Mouse (Mus musculus) MN1 (cell line): ENCODE data around the gene Fxr2.

Experiments
- DNase-seq: peaks from one replicate; pipeline ENCODE4 v3.0.0-alpha.2; 2016; ENCODE audit warnings: low spot score

The Fxr2 gene

DNA sequence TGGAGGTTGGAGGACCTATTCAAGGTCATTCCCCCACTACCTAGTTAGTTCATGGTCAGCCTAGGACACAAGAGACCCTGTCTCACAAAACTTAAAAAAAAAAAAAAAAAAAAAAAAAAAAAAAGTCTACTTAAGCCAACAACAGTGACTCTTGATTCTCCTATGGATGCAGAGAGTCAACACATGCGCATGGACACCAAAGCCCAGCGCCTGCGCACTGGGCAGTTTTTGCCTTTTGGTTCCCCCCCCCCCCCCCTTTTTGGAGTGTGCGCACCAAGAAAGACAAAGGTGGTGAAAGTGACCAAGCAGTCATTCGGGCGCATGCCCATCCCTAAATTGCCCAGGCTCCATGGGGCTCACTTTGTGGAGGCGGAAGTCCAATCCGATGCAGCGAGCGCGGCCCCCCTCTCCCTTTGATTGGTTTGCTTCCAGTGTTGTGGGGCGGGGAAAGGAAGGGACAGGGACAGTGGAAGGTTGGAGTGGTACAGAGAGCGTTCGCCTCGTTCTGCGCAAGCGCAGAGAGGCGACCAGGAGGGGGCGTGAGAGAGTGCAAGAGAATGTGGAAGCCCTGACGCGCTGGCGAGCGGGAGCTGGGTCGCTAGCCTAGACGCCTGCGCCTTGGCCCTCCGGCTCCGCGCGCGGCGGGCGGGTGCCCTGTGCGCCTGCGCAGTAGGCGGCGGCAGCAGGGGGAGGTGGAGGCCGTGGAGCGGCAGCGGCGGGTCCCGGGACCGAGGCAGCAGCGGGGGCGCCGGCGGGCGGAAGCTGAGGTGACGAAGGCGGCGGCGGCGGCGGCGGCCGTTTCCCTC lies at the start of gene Fxr2:
Gene Fxr2 (plus strand): TSS at position 707 of the 806 bp plus-strand sequence.
- peak; percentile 98 for DNase-seq

DNA sequence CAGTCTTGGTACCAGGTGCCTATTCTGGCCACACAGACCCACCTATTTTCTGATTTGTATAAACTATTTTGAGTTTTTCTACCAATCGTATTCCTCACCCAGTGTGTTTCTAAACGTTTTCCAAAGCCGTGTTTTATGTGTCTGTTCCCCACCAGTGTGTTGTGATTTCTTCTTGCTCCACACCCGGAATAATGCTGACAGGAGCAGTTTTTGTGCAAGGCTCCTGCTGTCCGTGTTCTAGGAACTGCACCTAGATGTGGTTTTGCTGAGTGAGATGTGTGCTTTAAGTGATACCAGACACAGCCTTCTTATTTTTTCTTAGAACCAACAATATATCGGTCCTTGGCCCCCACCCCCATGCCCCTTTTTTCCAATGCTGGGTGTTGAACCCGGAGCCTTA lies 48.8 kb upstream of the Fxr2 start:
- no peak for DNase-seq

DNA sequence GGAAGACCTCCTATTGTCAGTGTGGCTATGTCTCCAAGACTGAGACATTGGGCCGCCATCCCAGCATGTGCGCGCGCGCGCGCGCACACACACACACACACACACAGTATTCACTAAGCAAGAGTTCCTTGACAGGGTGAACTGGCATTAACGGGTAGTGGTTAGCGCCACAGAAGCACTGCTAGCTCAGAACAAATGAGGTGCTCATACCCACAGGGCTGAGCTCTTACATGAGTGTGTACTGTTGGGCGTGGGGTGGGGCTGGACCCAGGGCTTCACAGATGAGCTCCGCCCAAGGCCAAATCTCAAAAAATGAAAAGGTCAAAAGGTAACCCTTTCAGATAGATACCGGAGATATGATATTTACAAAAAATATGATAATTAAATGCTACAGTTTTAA lies 47.9 kb upstream of the Fxr2 start:
- DNase-seq: no peak

DNA sequence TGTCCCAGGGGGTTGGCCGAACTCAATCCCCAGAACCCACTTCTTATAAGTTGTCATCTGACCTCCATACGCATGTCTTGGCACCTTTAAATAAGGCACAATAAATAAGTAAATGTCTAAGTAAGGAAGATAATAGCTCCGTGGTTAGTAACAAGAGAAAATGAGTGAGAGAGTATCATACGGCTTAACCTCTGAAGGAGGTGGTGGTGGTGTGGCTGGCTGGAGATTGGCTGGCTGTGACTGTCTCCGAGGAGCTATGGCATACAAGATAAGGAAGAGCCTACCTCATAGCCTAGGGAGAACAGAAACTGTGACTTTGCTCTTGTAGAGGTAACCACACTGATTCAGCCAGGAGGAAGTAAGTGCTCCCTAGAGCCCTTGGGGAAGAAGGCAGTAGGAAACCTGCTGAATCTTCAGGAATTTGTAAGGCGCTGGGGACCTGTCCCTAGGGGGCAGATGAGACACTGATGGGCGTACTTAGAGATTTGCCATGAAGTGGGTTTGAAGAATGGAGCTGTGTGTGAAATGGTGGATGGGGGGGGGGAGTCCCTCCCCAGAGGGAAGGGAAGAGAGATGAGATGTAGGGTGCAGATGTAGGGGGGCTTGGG lies 47.0 kb upstream of the Fxr2 start:
- no peak for DNase-seq

DNA sequence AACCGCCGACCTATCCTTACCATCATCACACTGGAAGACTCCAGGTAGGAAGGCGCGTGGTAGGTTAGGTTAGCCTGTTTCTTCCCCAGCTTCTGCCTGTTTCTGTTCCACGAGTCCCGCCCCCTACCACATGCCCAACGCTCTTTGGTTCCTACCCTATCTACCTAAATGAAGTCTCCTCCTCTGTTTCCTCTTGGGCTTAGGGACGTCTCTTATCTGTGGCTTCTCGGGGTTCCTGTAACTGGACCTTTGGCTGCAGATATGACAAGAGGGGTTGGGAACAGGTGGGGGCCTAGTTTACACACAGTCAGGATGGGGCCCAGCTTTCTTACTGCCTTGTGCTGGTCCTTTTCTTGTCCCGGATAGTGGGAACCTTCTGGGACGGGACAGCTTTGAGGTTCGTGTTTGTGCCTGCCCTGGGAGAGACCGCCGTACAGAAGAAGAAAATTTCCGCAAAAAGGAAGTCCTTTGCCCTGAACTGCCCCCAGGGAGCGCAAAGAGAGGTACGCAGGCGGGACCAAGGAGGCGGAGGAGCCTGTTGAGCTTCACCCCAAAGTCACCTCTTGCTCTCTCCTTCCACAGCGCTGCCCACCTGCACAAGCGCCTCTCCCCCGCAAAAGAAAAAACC lies 43.5 kb upstream of the Fxr2 start:
- DNase-seq: no peak

DNA sequence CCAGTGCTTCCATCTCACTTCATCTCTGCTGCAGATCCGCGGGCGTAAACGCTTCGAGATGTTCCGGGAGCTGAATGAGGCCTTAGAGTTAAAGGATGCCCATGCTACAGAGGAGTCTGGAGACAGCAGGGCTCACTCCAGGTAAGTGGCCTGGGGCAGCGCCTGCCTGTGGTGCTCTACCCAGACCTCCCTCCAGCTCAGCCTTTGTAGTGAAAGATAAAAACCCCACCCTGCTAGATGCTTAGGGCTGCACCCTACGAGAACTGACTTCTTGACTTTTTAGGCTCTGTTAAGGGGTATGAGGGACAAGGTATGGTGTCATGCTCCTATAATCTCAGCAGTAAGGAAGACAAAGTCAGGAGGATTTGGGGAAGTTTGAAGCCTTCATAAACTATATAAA lies 42.2 kb upstream of the Fxr2 start:
- no peak for DNase-seq

DNA sequence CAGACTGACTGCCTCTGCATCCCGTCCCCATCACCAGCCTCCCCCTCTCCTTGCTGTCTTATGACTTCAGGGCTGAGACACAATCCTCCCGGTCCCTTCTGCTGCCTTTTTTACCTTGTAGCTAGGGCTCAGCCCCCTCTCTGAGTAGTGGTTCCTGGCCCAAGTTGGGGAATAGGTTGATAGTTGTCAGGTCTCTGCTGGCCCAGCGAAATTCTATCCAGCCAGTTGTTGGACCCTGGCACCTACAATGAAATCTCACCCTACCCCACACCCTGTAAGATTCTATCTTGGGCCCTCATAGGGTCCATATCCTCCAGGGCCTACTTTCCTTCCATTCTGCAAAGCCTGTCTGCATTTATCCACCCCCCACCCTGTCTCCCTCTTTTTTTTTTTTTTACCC lies 41.4 kb upstream of the Fxr2 start:
- no peak for DNase-seq

DNA sequence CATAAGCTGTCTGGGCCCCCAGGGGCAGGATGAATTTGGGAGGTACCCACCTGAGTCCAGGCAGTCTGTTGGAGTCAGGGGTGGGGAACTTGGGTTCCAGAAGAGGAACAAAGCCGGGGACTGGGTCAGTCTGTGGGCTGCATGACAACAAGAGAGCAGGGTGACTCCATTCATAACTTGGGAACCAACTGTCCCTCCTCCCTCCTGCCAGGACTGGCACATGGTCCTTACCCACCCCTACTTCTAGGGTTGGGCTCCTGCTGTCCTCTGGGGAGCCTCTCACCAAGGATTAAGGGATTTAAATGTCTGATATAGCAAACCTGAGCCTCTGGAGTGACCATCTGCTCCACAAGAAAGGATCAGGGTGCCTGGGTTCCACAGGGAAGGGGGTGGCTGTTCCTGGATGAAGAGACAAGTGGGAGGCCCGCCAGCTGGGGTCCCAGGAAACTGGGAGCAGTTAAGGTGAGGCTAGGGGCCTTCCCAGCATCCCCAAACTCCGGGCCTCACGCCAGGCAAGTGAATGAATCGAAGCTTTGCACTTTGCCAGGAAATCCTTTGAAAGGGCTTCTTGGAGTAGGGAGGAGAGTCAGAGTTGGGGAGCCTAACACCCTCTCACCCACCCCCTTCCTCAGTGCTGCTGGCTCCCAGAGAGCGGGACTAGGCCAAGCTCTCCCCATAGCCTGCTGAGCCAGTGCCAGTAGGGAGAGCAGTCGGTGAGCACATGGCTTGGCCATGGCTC lies 40.7 kb upstream of the Fxr2 start:
- no peak for DNase-seq

DNA sequence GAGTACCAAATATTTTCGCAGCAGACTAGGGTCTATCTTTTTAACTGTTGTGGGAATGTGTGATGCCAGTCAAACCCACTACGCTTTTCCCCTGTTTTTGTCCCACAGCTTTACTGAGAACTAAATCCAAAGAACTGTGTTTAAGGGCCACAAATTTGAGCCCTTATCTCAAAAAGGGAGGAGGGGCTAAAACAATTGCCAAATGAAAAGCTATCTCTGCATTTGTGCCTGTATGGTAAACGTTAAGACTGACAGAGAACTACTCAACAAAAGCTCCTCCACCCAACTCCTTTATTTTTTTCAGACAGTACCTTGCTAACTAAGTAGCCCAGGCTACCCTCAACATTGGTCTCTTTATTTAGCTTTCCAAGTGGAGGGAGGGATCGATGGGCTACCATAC lies 40.0 kb upstream of the Fxr2 start:
- no peak for DNase-seq

DNA sequence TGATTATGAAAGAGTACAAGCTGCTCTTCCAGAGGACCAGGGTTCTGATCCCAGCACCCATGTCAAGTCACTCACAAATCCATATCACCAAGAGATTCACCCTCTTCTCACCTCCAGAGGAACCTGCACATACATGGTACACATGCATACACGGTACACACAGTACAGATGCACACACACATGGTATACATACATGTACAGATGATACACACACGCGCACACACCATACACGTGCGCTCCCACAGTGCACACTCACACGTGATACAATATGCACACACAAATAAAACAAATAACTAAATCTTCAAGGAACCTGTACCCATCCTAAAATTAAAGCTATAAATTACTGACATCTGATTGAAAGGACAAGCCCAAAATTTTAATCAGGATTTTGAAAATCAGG lies 37.9 kb upstream of the Fxr2 start:
- no peak for DNase-seq

DNA sequence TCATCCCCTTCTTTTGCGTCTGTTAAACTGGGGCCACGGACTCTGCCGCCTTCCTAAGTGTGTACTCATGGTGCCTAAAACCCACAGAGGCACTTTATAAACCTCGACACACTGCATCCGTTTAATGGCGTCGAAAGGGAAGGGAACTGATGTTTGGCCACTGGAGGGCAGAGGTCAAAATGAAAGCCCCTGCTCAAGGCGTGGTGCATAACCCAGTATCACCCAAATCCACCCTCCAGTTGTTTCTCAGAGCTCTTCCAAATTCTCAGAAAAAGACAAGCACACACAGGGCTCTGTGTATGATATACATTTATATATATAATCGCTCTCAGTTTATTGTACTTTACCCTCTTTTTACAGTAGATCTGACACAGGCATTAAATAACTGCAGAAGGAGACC lies 33.4 kb upstream of the Fxr2 start:
- no peak for DNase-seq

DNA sequence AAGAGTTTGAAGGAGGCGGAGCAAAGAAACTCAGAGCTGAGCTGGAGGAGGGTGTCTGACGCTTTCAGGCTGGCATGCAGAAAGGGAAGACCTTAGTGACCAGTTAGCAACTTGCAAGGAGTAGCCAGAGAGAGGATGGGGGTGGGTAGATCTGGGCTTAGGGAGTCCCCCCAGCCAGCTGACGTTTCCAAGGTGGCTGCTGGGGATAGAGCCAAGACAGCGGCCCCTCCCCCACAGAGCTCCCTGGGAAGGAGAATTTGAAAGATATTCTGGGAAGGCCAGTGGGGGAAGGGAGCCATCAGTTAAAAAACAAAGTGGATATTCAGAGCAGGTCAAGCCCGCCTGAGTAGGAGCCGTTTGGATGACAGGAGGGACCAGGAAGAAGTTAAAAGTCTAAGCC lies 32.7 kb upstream of the Fxr2 start:
- DNase-seq: peak; percentile 21

DNA sequence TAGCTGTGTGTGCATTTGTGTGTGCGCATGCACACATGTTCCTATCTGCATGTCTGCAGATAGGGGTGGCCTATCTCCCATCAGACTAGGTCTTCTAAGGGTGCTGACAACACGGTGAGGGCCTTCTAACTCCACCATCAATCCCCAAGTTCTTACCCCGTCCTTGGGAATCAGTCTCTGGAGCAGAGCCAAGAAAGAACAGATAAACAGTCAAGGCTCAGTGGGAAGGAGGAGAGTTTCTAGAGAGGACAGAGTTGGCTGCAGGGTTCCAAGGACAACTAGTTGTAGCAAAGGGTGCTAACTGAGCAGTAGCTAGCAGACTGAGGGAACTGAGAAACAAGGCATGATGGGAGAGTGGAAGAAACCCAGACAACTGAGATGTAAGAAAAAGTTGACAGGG lies 31.0 kb upstream of the Fxr2 start:
- DNase-seq: no peak

DNA sequence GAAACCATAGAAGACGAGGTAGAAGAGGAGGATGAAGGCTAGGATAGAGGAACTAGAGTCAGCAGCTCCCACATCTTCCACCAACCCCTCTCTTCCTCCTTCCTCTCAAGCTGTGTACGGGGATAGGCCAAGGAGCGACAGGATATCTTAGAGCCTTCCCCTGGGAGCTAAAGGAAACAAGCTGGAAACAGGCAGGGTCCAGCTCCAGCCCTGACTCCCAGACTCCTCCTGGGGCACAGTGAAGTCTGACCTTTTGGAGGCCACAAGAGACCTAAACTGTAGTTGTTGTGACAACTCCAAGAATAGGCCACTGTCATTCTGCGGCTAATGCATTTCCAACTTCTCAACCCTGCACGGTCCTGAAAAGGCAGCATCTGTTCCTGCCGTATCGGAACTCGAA lies 29.3 kb upstream of the Fxr2 start:
- no peak for DNase-seq

DNA sequence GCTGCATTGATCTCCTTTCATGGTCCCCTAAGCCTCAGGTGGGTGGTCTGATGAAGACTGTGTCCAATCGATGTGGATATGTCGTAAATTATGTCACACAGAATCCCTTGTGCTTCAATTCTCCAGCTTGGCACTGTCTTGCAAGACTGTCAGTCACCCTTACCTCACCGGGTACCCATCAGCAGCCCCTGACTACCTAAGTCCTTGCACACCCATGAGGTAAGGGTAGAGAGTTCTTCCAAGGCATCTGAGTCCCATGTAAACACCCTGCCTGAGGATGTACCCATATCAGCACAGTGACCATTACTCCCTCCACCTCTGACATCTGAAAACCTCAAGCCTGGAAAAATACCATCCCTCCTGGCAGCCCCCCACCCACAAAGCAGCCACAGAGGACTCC lies 28.4 kb upstream of the Fxr2 start:
- DNase-seq: no peak

DNA sequence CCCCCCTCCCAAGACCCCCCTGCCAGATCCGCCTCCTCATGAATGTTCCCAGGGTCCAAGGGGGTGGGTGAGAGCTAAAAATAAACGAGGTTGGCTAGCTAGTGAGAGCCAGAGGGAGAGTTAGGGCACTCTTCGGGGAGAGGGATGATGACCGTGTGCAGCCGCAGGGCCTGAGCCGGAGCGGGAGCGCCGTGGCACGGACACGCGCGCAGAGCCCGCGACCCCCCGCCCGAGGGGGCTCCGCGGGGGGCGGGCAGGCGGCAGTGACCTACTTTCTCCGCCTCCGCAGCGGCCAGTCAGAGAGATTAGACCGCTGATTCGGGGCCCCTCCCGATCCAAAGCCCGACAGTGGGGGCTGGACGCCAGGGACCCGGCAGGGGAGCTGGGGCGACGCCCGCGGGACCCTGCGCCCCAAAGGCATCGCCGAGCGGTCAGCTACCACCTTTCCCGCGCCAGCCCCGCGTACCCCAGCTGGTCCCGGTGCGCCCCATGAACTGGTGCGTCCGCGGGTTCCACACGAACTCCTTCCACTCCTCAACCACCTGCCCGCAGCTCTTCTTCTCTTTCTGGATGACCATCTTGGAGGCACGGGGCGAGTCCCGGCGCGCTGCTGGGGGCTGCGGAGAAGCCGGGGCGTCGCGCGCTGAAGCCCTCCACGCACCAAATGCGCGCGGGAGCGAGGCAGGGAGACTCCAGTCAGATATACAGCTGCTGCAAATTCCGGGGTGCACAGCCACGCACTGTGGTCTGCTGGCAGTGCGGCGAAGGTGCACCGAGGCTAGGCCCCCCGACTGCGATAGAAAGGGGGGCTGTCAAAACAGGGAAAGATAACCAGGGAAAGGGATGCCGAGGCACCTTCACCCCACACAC lies 27.8 kb upstream of the Fxr2 start:
- peak; percentile 19 for DNase-seq

DNA sequence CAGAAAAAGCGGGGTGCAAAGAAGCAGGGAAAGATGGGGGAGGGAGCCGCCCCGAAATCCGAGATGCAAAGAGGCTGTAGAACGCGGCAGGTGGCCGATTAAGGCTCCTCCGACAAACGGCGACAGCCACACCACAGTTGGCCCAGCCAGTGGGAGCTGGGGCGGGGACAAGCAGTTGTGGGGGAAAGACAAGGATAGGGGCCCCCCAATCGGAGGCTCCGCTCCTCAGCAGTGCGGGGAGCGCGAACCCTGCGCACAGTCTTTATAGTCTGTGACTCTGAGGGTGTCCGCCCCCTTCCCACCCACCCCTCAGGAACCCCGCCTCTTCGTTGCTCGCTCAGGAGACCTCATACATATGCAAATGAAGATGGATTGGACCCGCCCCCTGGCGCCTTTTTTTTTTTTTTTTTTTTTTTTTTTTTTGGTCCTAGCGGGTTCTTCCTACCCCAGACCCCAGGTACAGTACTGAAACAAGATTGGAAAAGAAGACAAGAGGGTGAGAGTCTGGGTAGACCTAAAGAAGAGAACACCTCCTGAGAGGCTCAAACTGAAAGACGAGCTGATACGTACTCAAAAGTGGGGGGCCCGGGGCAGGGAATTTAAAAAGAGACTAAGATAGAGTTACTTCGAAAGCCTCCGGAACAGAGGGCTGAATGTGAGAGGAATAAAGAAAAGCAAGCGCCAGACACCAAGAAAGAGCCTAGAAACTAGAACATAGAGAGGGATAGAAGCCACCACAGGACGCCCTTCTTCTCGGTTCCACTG lies 26.9 kb upstream of the Fxr2 start, which contains the start of gene Atp1b2:
Gene Atp1b2 (minus strand): TSS at position 217 of the 765 bp plus-strand sequence.
- peak; percentile 68 for DNase-seq

DNA sequence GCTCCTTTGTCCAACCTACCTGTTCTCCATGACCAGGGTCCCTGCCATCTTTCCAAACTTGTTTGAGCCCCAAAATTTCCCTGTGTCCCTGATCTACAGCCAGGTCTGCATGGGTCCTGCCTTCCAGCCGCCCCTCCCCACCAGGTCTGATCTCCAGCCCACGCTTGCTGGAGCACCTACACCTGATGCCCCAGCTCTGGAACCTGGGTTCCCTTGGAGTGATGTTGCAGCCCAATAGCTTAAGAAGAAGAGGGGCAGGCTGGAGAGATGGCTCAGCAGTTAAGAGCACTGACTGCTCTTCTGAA lies 26.3 kb upstream of the Fxr2 start:
- DNase-seq: no peak

DNA sequence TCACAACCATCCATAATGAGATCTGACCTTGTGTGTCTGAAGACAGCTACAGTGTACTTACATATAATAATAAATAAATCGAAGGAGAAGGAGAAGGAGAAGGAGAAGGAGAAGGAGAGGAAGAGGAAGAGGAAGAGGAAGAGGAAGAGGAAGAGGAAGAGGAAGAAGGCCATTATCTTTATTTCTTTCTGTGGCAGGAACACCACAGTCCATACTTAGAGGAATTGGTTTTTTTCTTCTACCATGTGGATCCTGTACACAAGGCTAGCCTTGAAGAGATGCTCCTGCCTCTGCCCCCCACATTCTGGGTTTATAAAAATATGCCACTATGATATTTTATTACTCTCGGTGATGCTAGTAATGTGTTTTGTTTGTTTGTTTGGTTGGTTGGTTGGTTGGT lies 26.0 kb upstream of the Fxr2 start:
- no peak for DNase-seq

DNA sequence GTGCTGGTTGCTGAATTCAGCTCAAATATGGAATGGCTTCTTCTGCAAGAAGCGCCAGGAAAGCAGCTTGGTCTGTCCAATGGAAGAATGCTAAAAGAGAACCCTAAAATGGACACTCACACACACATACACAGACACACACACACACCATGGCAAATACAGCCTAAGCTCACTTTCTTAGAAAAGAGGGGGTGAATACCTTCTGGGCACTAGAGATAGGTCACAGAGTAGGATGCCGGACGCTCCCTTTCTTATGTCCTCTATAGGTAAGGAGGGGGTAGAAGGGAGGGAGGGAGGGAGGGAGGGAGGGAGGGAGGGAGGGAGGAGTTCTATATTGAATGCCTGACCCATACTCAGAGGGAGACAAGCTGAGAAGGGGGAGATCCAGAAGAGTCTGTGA lies 24.3 kb upstream of the Fxr2 start:
- DNase-seq: no peak

DNA sequence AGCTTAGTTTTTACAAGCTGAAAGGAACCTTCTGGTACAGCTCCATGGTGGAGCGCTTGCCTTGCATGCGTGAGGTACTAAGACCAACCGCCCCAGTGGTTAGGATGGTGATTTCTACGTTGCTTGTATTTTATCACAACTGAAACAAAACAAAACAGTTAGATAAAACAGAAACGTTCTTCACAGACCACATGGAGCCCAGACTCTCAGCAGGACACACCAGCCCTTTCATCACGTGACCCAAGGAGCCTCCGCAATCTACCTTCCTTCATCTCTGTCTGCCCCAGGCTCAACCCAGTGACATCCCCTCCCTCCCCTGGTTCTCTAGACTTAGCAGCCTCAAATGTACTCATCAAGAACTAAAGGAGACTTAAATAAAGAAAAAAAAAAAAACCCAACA lies 23.4 kb upstream of the Fxr2 start:
- no peak for DNase-seq
